Mouse (Mus musculus) cerebellum, adult 2 months (tissue): ENCODE data around the gene Plpp1.

Source experiments
- CTCF ChIP-seq: fragments of 200-500 bp; IDR thresholded peaks from 2 replicates; pipeline ENCODE4 v1.5.1; 2011; ENCODE audit warnings: low read depth, mild to moderate bottlenecking, control low read depth, low read length, moderate library complexity, borderline replicate concordance; ENCODE audit not compliant: insufficient read depth
- POLR2A ChIP-seq: fragments of 200-500 bp; IDR thresholded peaks from 2 replicates; pipeline ENCODE4 v1.6.1; 2011; ENCODE audit warnings: low read length, control low read depth, borderline replicate concordance; ENCODE audit not compliant: insufficient read depth

GRCm38 (mm10) chr13:112760538-112760881 lies 40.1 kb upstream of the Plpp1 start:
- TF ChIP-seq CTCF = no peak
- no peak for TF ChIP-seq POLR2A
